Mouse (Mus musculus): ENCODE data around the gene Os9.
A peak's percentile ranks its signal among the peaks of the same experiment; 100 is the strongest.
"Not testable (repeated sequence)": the region's sequence is repeated elsewhere in the genome, so short reads cannot be mapped to it uniquely, and the experiment has no call there.

The Os9 gene

GRCm38 (mm10) chr10:127145303-127145702, 24.4 kb upstream of the Os9 start:
- no peak for DNase-seq (ENCODE audit: low read depth, low spot score)

GRCm38 (mm10) chr10:127144536-127144935, 23.6 kb upstream of the Os9 start:
- no peak for DNase-seq (ENCODE audit: low read depth, low spot score)

GRCm38 (mm10) chr10:127143228-127143627, 22.3 kb upstream of the Os9 start:
- DNase-seq (ENCODE audit: low read depth, low spot score), result no peak

- no peak for DNase-seq (ENCODE audit: low read depth, low spot score)
Observed at GRCm38 (mm10) chr10:127141500-127141899, 20.6 kb upstream of the Os9 start.

GRCm38 (mm10) chr10:127140971-127141370, 20.0 kb upstream of the Os9 start:
- no peak for DNase-seq (ENCODE audit: low read depth, low spot score)

- no peak for DNase-seq (ENCODE audit: low read depth, low spot score)
Observed at GRCm38 (mm10) chr10:127138328-127139141, 17.6 kb upstream of the Os9 start.

GRCm38 (mm10) chr10:127137896-127138295, 17.0 kb upstream of the Os9 start:
- DNase-seq (ENCODE audit: low read depth, low spot score), result no peak

GRCm38 (mm10) chr10:127136510-127136909, 15.6 kb upstream of the Os9 start:
- DNase-seq (ENCODE audit: low read depth, low spot score), result no peak

- no peak for DNase-seq (ENCODE audit: low read depth, low spot score)
Observed at GRCm38 (mm10) chr10:127135118-127135836, 14.3 kb upstream of the Os9 start.

- DNase-seq (ENCODE audit: low read depth, low spot score), result not testable (repeated sequence)
Observed at GRCm38 (mm10) chr10:127134394-127135035, 13.6 kb upstream of the Os9 start.

GRCm38 (mm10) chr10:127132469-127132868, 11.5 kb upstream of the Os9 start:
- no peak for DNase-seq (ENCODE audit: low read depth, low spot score)

- DNase-seq (ENCODE audit: low read depth, low spot score), result no peak
Observed at GRCm38 (mm10) chr10:127129431-127129830, 8.5 kb upstream of the Os9 start.

- no peak for DNase-seq (ENCODE audit: low read depth, low spot score)
Observed at GRCm38 (mm10) chr10:127127711-127128279, 6.9 kb upstream of the Os9 start.

- DNase-seq (ENCODE audit: low read depth, low spot score), result no peak
Observed at GRCm38 (mm10) chr10:127126579-127126978, 5.6 kb upstream of the Os9 start.

GRCm38 (mm10) chr10:127125210-127126001, 4.5 kb upstream of the Os9 start:
- no peak for DNase-seq (ENCODE audit: low read depth, low spot score)

GRCm38 (mm10) chr10:127123436-127123805, 2.5 kb upstream of the Os9 start:
- peak; percentile 40 for DNase-seq (ENCODE audit: low read depth, low spot score)

GRCm38 (mm10) chr10:127122784-127123435, 2.0 kb upstream of the Os9 start:
- no peak for DNase-seq (ENCODE audit: low read depth, low spot score)

- DNase-seq (ENCODE audit: low read depth, low spot score), result no peak
Observed at GRCm38 (mm10) chr10:127122018-127122417, 1.1 kb upstream of the Os9 start.

GRCm38 (mm10) chr10:127120301-127121065, 448 bp downstream of the Os9 start:
- DNase-seq (ENCODE audit: low read depth, low spot score), result no peak

GRCm38 (mm10) chr10:127119229-127119628, 1.7 kb downstream of the Os9 start:
- no peak for DNase-seq (ENCODE audit: low read depth, low spot score)

All from retina, adult 2 months (tissue).